Mouse (Mus musculus): ENCODE measurements around the gene Trappc13.
"Not testable (repeated sequence)": the region's sequence is repeated elsewhere in the genome, so short reads cannot be mapped to it uniquely, and the experiment has no call there.

Trappc13 gene

GRCm38 (mm10) chr13:104177796-104178649 is at the start of gene Trappc13:
Trappc13 (minus strand) TSS chr13:104178469.
- DNase-seq = peak; percentile 87

- no peak for DNase-seq
Observed at GRCm38 (mm10) chr13:104227478-104227877, 49.2 kb upstream of the Trappc13 start.

- no peak for DNase-seq
Observed at GRCm38 (mm10) chr13:104204313-104204712, 26.0 kb upstream of the Trappc13 start.

- not testable (repeated sequence) for DNase-seq
Observed at GRCm38 (mm10) chr13:104195891-104196290, 17.6 kb upstream of the Trappc13 start.

- DNase-seq = no peak
Observed at GRCm38 (mm10) chr13:104187357-104187756, 9.1 kb upstream of the Trappc13 start.

GRCm38 (mm10) chr13:104179176-104179888 is 1.1 kb upstream of the Trappc13 start:
- DNase-seq = no peak

GRCm38 (mm10) chr13:104178650-104179121 is 417 bp upstream of the Trappc13 start, which contains the start of gene Trim23:
Trim23 (plus strand) TSS chr13:104178797.
- DNase-seq = peak; percentile 98

GRCm38 (mm10) chr13:104176874-104177273 is 1.4 kb downstream of the Trappc13 start:
- no peak for DNase-seq

GRCm38 (mm10) chr13:104172498-104172897 is 5.8 kb downstream of the Trappc13 start:
- no peak for DNase-seq

- DNase-seq = no peak
Observed at GRCm38 (mm10) chr13:104171711-104172110, 6.6 kb downstream of the Trappc13 start.

- no peak for DNase-seq
Observed at GRCm38 (mm10) chr13:104155686-104156085, 22.6 kb downstream of the Trappc13 start.

- no peak for DNase-seq
Observed at GRCm38 (mm10) chr13:104155106-104155505, 23.2 kb downstream of the Trappc13 start.

GRCm38 (mm10) chr13:104154180-104154579 is 24.1 kb downstream of the Trappc13 start:
- DNase-seq = no peak

- DNase-seq = no peak
Observed at GRCm38 (mm10) chr13:104145646-104146045, 32.6 kb downstream of the Trappc13 start.

GRCm38 (mm10) chr13:104144871-104145270 is 33.4 kb downstream of the Trappc13 start:
- no peak for DNase-seq

GRCm38 (mm10) chr13:104139369-104140209 is 38.7 kb downstream of the Trappc13 start:
- peak; percentile 88 for DNase-seq

- no peak for DNase-seq
Observed at GRCm38 (mm10) chr13:104134510-104135085, 43.7 kb downstream of the Trappc13 start.

GRCm38 (mm10) chr13:104132561-104132960 is 45.7 kb downstream of the Trappc13 start:
- no peak for DNase-seq

- DNase-seq = no peak
Observed at GRCm38 (mm10) chr13:104123662-104124381, 54.4 kb downstream of the Trappc13 start.

GRCm38 (mm10) chr13:104122078-104122840 is 56.0 kb downstream of the Trappc13 start:
- no peak for DNase-seq

- no peak for DNase-seq
Observed at GRCm38 (mm10) chr13:104114827-104115226, 63.4 kb downstream of the Trappc13 start.

All from right cerebral cortex, postnatal 4 days (tissue).